Mouse (Mus musculus) adrenal gland, postnatal 14 days (tissue): Measurements from ENCODE around the gene Dusp16. TPM values are rescaled to one million over a fixed set of nuclear protein-coding genes. Genes with fewer than 3 reads are reported as not detected.
A peak's percentile ranks its signal among the peaks of the same experiment; 100 is the strongest.

Experiments used
- DNase-seq: peaks from one replicate; pipeline ENCODE4 v3.0.0; 2021; ENCODE audit warnings: mixed read lengths
- total RNA-seq: library from RNA; stranded (reverse); gene quantifications from 2 replicates; pipeline ENCODE4 v1.2.3, GENCODE M21; 2021

The Dusp16 gene
- total RNA-seq, 1 experiment from 2014 or later: 22.8 TPM

DNA sequence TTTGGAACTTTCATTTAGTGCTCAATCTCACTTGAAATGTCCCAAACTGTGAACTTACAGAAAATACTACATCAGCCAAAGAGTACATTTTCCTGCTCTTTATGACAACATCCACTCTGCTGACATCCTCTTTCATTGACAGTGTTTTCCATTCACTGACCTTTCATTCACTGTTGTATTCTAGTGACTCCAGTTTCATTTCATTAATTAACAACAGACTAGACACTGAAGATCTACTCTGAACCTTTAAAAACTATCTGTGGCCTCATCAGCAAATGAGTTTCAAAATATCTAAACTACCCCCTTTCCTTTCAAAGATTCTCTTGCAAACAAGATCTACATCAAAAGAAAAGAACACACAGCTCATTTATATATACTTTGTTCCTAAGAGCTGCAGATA lies 48.9 kb downstream of the Dusp16 start:
- no peak for DNase-seq

DNA sequence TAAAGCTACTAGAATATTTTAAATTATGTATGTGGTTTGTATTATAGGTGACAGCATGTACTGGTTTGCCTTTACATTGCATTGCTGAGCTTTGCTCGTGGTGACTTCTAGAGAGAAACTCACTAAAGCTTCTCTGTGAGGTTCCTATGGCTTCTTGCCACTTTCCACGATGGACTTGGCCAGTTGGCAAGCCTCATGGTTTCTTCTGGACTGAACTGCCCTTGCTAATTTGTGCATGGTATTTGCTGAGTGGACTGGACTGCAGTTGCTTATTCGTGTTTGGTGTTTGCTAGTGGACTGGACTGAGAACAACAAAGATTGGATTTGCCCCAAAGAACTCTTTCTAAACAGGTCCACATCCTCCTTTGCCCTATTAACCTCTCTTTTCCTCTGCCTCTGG lies 55.6 kb downstream of the Dusp16 start:
- DNase-seq: no peak

DNA sequence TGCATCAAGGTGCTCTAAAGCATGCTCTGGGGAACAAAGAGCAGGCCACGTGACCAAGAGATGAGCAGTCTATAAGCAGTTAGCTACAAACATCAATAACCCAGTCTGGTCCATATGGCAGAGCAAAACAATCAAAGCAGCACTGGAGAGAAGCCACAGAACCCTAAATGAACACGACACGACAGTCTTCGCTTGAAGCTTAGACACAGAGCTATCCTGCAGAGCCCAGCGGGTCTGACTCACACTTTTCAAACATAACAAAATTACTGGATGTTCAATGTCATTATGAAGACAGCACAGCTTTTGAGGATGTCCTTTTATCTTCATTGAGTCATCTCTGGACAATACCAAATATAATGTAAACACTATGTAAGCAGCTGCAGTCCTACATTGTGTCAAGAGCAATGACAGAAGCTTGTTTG lies 58.6 kb downstream of the Dusp16 start:
- DNase-seq: no peak

DNA sequence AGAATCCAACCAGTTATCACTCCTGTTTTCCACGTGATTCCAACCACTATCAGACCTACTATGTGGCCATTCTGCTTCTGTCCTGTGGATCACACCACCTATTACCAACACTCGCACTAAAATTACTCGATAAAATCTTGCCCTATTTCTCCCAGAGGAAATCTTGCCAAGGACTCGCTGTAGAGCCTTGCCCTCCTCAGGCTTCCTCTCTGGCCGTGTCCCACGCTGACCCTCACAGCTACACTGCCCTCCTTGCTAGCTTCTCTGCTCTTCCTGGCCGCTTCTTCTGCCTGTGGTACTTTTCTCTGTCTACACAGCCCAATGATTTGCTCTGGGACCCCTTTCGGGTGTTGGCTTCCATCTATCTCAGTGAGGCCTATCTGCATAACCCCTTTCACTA lies 59.6 kb downstream of the Dusp16 start:
- DNase-seq: no peak

DNA sequence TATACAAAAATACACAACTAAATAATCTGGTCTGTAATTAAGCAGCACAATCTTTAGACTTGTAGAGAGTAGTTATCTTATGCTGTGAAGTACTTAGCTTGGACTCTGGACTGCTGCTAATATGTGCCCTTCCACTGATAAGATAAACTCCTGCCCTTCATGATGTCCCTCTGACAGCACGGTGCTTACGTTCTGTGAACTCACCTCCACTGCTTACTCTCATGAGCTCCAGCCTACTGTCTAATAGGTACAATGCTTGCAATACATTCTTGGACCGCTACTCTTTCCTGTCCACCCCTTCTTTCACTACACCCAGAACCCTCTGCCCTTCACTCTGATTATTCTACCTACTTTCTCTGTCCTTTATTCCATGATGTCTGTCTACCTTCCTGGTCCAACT lies 61.4 kb downstream of the Dusp16 start:
- DNase-seq: no peak

DNA sequence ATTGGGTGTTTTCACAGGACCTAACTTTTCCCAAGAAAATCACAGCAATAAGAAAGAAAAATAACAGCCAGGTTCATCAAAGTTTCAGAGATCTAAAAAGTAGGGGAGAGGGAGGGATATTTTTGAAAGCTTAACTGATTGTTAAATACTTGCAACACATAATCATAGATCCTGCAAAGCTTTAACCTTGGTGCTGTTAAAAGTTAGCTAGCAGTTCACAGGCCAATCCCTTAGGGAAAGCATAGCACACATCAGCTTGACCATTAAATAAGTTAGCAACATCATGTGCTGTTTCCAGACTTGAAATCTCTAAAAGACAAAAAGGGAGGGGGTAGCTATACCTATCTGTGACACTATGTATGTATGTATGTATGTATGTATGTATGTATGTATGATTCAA lies 67.0 kb downstream of the Dusp16 start:
- no peak for DNase-seq

DNA sequence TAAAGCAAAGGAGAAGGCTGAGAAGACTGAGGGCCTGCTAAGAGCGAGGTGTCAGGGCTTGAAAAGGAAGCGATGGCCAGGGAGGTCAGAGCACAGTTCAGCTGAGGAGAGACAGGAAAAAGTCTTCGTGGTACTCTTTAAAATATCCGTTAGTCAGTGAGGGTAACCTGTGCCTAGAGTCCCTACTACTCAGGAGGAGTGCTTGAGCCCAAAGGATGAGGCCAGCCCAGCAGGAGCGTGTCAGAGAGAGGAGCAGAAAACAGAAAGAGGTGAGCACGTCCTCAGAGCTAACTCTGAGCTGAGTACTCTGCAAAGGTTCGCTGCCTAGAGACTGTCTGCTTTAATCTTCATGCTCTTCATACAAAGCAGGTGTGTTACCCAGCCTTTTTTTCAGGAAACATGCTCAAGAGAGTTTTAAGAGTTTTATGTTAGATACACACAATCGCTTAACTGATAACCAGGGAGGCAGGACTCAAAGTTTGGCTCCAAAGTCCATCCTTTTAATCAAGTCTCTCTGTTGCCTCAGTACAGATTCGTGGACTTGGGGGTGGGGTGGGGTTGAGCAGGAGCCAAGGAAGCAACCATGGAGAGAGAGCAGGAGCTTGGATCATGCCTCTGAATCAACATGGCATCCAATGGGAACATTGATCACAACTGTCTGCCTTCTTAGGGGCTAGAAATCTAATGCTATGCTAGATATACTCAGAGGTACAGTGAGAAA lies 68.4 kb downstream of the Dusp16 start:
- DNase-seq: no peak

DNA sequence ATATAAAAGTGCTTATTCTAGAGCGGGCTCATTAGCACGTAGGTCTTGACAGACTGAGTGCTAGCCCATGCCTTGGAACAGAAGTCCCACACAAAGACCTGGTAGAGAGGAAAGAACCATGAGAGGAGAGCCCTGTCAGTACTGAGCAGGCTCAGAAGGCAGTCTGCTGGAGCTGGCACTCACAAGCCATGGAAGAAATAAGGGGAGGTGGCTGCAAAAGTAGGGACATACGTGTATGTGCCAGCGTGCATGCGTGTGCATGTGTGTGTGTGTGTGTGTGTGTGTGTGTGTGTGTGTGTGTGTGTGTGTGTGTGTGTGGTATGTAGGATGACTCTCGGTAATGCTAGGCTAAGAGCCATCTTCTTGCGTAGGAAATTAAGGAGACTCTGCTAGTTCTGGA lies 69.1 kb downstream of the Dusp16 start:
- no peak for DNase-seq

DNA sequence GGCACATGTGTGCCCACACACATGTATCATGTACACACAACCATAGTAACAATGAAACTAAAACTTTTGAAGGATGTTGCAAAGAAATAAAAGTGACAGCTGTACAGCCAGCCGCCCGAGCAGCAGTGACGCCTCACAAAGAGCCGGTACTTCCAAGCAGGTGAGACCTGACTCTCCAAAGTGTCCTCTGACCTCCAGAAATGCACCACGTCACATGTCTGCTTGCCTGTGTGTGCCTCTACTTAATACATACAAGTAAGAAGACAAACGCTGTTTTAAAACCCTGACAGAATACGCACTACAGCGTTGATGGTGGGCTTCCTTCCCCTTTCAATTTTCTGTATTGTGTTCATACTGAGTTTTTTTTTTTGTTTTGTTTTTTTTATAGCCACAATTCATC lies 69.5 kb downstream of the Dusp16 start:
- DNase-seq: no peak

DNA sequence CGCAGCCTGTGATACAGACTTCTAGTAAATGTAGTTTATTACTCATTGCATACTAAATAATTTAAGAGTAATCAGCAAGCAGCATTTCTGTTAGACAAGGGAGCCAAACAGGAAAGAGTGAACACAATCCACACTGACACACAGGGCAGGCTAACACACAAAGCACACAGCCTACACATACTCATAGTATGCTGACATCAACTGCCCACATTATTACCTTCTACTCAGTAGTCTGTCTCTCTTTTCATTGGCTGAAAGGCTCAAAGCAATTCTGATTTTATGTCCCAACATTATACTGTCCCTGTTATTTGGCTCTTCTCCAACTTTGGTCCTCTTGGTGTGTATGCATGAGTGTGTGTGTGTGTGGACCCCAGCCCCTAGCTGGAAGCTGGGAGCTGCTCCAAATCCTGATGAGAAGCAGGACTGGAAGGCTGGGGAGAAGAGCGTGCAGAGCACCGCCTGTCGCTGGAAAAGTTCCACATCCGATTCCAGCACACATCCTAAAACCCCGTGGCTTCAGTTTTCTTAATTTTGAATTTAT lies 70.6 kb downstream of the Dusp16 start:
- DNase-seq: no peak

DNA sequence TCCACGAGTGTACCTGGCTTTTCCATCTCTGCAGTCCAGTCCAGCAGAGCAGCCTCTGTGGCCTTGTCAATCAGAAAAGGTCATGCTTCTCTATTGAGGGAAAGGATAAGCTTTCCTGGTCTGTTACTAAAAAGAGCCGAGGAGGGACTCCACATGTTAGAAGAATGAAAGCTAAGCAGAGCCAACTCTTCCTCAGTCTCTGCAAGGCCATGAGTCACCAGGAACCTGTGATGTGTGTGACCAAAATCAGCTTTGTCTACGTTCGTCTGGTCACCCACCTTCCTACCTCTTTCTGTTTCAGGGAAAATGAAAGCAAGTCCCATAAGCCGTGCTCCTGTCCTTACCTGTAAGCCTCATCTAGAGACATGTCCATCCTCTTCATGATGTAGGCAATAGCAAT lies 72.3 kb downstream of the Dusp16 start:
- DNase-seq: no peak

DNA sequence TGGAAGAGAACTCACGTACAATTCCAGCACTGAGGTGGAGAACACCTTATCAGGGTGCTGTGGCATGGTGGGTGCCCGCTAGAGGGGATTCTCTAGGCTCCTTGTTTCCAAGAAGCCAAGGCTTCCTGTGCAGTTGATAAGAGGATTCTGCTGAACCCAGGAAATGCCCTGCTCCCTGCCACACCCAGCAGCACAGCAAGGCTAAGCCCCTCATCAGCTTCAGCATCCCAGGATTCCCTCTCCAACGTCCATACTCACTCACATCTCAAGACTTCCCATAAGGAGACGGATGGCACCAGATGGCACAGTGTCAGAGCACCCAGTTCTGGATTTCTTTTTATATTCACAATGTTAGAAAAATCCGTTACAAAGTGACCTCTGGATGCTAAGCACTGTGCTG lies 73.3 kb downstream of the Dusp16 start:
- DNase-seq: no peak

DNA sequence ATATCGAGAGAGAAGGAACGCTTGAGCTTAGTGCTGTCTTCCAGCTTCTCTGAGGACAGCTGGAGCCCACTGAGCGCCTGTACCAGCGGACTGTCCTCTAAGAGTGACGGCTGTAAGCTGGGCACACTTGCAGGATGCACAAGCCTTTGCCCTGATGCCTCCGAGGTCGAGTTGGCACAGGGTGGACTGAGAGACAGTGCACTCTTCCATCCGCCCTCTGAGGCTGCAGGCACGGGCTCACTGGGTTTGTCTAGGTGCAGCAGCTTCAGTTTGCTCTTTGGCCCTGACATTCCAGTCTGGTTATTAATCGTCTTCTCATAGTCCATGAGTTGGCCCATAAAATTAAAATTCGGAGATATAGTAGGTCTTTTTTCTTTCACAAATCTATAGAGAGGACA lies 73.8 kb downstream of the Dusp16 start:
- DNase-seq: peak; percentile 36

DNA sequence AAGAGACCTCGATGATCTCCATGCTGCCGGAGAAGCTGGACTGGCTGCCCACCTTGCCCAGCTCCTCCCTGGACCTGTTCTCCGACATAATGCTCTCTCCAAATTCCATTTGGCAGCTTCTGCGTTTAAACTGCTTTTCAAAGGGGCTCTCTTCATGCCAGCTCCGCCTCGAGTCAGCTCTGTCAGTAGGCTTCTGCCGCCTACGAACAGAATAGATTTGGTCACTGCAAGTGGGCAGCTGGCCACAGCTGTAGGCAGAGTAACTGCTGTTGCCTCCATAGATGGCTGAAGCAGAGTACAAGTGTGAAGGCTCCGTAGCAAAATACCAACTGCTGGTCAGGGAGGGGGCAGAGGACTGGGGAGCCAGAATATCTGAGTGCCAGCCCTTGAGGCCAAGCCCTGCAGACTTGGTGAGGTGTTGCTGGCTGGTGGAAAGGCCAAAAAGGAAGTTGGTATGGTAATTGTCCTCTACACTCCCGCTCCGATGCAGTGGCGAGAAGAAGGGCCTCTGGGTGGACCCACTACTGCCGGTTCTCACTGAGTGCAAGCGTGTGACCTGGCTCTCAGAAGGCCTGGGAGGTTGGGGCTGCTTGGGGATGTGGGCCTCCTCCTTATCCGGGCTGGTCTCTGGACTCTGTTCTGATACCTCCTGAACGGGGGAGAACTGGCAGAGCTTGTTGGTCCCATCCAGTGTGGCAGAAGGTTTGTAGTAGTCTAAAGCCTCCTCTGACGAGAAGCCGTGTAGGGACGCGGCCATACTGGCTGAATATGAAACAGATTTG lies 74.3 kb downstream of the Dusp16 start:
- no peak for DNase-seq

DNA sequence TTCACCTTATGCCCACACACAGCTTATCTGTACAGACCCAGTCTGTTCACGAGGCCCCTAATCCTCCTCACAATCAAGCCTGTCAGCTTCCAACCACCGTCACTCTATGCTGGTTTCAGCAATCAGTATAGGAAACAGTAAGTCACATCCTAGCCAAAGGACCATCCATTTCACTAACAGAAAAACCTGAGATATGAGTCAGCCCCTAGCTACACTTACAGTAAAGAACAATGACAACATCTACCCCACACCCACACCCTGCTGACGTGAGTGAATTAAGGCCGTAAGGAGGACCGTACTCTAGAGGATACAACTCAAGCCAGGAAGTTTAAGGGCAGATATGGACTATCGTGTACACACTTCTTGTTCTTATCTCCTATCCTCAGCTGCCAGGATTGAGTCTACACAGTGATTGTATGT lies 76.2 kb downstream of the Dusp16 start:
- DNase-seq: no peak

DNA sequence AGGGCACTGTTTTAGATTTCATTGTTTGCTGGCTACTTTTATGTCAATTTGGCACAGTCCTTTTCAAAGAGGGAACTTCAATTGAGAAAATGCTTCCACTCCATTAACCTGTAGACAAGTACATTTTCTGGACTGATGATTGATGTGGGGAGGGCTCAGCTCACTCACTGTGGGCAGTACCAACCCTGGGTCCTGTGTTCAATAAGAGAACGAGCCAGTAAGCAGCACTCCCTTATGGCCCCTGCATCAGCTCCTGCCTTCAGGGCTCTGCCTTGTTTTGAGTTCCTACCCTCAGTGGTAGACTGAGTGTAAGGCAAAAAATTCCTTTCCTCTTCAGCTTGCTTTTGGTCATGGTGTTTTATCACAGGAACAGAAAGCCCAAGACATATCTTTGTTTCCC lies 78.5 kb downstream of the Dusp16 start:
- DNase-seq: no peak

DNA sequence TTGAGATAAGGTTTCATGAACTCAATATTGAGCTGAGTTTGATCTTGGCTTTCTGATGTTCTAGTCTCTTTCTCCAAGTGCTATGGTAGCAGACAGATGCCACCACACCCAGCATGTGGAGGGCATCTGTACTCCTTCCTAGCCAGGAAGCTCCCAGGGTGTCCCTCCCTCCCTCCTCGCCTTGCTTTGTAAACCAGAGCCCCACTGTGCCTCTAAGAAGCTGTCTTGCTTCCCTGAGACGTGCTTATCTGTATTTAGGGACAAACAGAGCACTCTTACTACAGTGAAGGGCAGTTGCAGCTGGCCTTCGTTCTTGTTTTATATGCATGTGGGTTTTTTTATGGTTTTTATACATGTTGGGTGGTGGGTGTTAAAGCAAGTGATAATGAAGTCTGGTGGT lies 79.1 kb downstream of the Dusp16 start:
- no peak for DNase-seq

DNA sequence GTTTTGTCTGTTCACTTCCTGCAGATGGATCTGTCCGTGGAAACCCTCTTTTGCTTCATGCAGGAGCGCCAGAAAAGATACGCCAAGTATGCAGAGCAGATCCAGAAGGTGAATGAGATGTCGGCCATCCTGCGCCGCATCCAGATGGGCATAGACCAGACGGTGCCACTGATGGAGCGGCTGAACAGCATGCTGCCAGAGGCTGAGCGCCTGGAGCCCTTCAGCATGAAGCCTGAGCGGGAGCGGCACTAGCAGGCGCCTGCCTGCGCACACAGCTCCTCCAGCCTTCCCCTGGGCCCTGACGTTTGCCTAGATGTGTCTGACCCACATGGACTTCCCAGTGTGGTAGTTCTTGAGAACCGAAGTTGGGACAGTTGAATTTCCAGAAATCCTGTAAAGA lies 82.4 kb downstream of the Dusp16 start:
- DNase-seq: no peak

DNA sequence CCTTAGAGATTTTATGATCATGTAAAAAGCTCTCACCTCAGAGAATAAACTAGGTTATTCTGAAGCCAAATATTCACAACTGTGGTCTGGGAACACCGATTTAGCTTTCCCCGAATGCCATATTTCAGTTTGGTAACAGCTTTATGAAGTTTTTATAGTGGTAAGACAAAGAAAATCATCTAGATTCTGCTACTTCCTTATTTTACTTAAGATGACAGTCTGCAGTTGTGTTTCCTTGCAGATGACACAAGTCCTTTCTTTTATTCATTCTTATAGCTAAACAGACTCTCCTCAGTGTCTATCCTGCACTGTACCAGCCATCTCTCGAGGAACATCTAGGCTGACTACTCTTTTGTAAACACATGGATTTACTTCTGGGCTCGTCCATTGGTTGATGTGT lies 86.0 kb downstream of the Dusp16 start:
- DNase-seq: no peak

DNA sequence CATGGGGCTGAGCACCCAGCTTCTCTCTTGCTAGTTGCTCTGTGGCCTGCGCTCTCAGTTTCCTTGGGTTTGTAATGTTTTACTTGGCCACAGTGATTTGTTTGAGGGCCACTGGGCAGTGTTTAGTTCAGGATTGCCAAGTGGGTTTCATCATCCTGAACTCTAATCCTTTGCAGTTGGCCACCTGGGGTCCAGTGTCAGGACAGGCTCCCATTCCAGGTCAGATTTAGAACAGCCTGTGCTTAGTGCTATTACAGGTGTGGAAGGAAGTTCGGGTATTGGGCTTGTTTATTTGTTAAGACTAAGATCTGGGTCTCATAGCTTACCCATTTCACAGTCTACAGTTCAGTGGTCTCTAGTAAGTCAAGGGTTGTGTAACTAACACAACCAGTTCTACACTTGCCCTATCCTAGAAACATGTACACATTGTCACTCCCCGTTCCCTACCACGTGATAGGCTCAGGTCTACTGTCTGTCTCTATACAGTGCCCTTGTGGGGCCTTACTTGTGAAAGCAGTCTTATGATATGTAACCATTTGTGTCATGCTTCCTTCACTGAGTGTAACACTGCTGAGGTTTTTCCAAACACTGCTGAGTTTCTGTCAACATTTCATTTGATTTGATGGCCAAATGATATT lies 89.3 kb downstream of the Dusp16 start:
- peak; percentile 35 for DNase-seq

DNA sequence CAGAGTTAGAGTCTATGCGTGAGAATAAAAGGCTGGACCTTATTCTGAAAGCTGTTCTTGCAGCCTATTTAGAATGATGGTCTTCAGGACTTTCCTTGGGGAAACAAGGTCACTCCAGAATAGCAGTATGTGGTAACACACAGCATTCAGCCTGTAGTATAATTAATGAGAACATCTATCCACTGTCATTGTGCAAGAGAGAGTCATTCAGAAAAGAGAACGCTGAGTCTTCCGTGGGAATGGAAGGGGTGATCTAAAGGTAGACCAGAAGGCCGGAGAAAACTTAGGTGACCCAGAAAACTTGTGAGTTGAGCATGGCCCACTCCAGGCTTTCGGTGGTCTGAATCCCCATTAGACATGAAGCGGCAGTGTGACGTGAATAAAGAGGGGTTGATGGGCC lies 90.2 kb downstream of the Dusp16 start:
- DNase-seq: no peak

DNA sequence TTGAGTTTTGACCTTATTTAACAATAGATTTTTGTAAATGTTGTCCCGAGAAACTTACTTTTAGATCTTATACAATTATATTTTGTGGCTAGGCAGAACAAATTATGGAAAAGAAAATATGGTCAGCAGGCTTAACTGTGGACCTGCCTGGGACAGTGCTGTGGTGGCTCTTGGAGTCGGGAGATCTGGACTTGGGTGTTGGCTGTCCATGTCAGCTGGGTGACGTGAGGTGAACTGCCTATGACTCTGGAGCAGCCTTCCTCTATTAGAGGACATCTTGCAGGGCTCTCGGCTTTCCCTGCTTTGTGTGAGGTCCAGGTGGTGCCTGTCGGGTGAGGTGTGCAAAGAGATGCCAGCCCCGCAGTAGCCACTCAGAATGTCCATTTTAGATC lies 91.2 kb downstream of the Dusp16 start:
- no peak for DNase-seq
